In genomic region chr4:119483051-119483450, GRCm38 (mm10) we compare ENCODE assay signal across 15 mouse cellular contexts. TPM values are rescaled to one million over a fixed set of nuclear protein-coding genes. Genes with fewer than 3 reads are reported as not detected.
DNase-seq lines count a peak whose midpoint lies in the region; ATAC-seq and TF ChIP-seq lines count a peak whose summit lies in the region.
"Had no signal": no experiment of that assay in that cellular context is flagged by ENCODE, and none has a peak within 500 bp of the region (broad histone marks: within the 10 kb centered on the region; RNA-seq: fewer than 3 reads in every experiment).

No protein-coding gene starts in this region.

- no peak overlapping the region for H3K27ac ChIP-seq in heart, embryonic 12.5 days (ENCODE audit: poor library complexity, severe bottlenecking)
- H3K27ac ChIP-seq in heart, postnatal 0 days (ENCODE audit: low read depth) = no peak overlapping the region
- H3K27ac ChIP-seq in hindbrain, embryonic 13.5 days = no peak overlapping the region
- H3K27ac ChIP-seq: forebrain, embryonic 12.5 days had no signal

- TF ChIP-seq EP300 in heart, postnatal 0 days (IDR thresholded peaks at IDR 0.05; ENCODE audit: low read depth) = no peak

- DNase-seq in heart, adult 11 months = peak; percentile 90
- DNase-seq in testis, postnatal 10 days (ENCODE audit: low spot score) = peak; percentile 72
- DNase-seq in testis, postnatal 14 days (ENCODE audit: low spot score) = no peak
- peak; percentile 7 for DNase-seq in heart, postnatal 0 days (ENCODE audit: low spot score)
- peak; percentile 53 for DNase-seq in thymus, postnatal 4 days
- no peak for DNase-seq in frontal cortex, postnatal 14 days (ENCODE audit: low spot score in 2 of 2)
- DNase-seq: kidney, adult 11 months; right cerebral cortex, postnatal 4 days had no signal

- no peaks in the 10 kb centered on the region for H3K36me3 ChIP-seq in heart, embryonic 12.5 days
- no peaks in the 10 kb centered on the region for H3K36me3 ChIP-seq in heart, postnatal 0 days (replicated peaks; ENCODE audit: control insufficient read depth, insufficient read depth, low read length)
- no peaks in the 10 kb centered on the region for H3K36me3 ChIP-seq in hindbrain, embryonic 13.5 days
- H3K36me3 ChIP-seq: forebrain, embryonic 12.5 days had no signal

- no peaks in the 10 kb centered on the region for H3K9me3 ChIP-seq in heart, embryonic 12.5 days (replicated peaks)
- no peaks in the 10 kb centered on the region for H3K9me3 ChIP-seq in heart, postnatal 0 days (replicated peaks; ENCODE audit: control insufficient read depth, low read length)
- no peaks in the 10 kb centered on the region for H3K9me3 ChIP-seq in hindbrain, embryonic 13.5 days
- H3K9me3 ChIP-seq: forebrain, embryonic 12.5 days had no signal

- 0 out of 2 replicates have a peak, but pooled peaks cover 5% of the 10 kb centered on the region for H3K4me1 ChIP-seq in heart, embryonic 12.5 days (replicated peaks)
- no peaks in the 10 kb centered on the region for H3K4me1 ChIP-seq in heart, postnatal 0 days (ENCODE audit: control insufficient read depth, insufficient read depth)
- H3K4me1 ChIP-seq in hindbrain, embryonic 13.5 days (replicated peaks) = no peaks in the 10 kb centered on the region
- H3K4me1 ChIP-seq: forebrain, embryonic 12.5 days; megakaryocyte, embryonic 14.5 days had no signal

- WGBS in heart, embryonic 12.5 days = 48% methylated on average over 9 of the region's 9 CpGs
- WGBS in heart, postnatal 0 days = 50% methylated on average over 9 of the region's 9 CpGs
- WGBS in hindbrain, embryonic 13.5 days = 58% methylated on average over 9 of the region's 9 CpGs

- no peak overlapping the region for H3K9ac ChIP-seq in heart, embryonic 12.5 days
- H3K9ac ChIP-seq in heart, postnatal 0 days (replicated peaks; ENCODE audit: low read depth, low read length) = no peak overlapping the region
- no peak overlapping the region for H3K9ac ChIP-seq in hindbrain, embryonic 13.5 days
- H3K9ac ChIP-seq: forebrain, embryonic 12.5 days had no signal

- no peak overlapping the region for H3K4me3 ChIP-seq in heart, embryonic 12.5 days
- H3K4me3 ChIP-seq in heart, postnatal 0 days (ENCODE audit: low read depth, low read length) = no peak overlapping the region
- H3K4me3 ChIP-seq in hindbrain, embryonic 13.5 days = no peak overlapping the region
- H3K4me3 ChIP-seq: forebrain, embryonic 12.5 days; megakaryocyte, embryonic 14.5 days had no signal

- no peak for ATAC-seq in heart, embryonic 12.5 days (ENCODE audit: insufficient number of reproducible peaks, low FRiP score)
- ATAC-seq in heart, postnatal 0 days (ENCODE audit: insufficient read depth, low read depth) = peak; percentile 68
- no peak for ATAC-seq in hindbrain, embryonic 13.5 days (ENCODE audit: low FRiP score)
- ATAC-seq: Patski had no signal

- H3K4me2 ChIP-seq in heart, embryonic 12.5 days = no peak overlapping the region
- H3K4me2 ChIP-seq in heart, postnatal 0 days (ENCODE audit: low read depth, low read length) = no peak overlapping the region
- H3K4me2 ChIP-seq in hindbrain, embryonic 13.5 days = no peak overlapping the region
- H3K4me2 ChIP-seq: forebrain, embryonic 12.5 days had no signal

- 0 out of 2 replicates have a peak, but pooled peaks cover 5% of the 10 kb centered on the region for H3K27me3 ChIP-seq in heart, embryonic 12.5 days (replicated peaks)
- H3K27me3 ChIP-seq in heart, postnatal 0 days (ENCODE audit: control insufficient read depth, insufficient read depth, low read length) = no peaks in the 10 kb centered on the region
- 0 out of 2 replicates have a peak, but pooled peaks cover 2% of the 10 kb centered on the region for H3K27me3 ChIP-seq in hindbrain, embryonic 13.5 days
- H3K27me3 ChIP-seq: forebrain, embryonic 12.5 days; Patski had no signal

- peak; percentile 40 for TF ChIP-seq CTCF in heart, postnatal 0 days (IDR thresholded peaks at IDR 0.05; ENCODE audit: low read depth)

RNA-seq across cellular contexts. Expression of gene Rimkla, which starts 9.4 kb away (rescaled TPM):
- polyA plus RNA-seq in heart, embryonic 12.5 days (2016; fragmentation: Nextera tagmentation; extraction: Ambion mirVana) = 6.1 and 6.5 TPM in 2 replicates
- 5.7 and 6.4 TPM in 2 replicates for total RNA-seq in heart, postnatal 0 days (2014; rRNA removed; ENCODE audit: low replicate concordance)
- polyA plus RNA-seq in heart, postnatal 0 days (2015; fragmentation: Nextera tagmentation; extraction: Ambion mirVana) = 2.8 and 3.0 TPM in 2 replicates
- 19.9 and 21.0 TPM in 2 replicates for polyA plus RNA-seq in hindbrain, embryonic 13.5 days (2015; fragmentation: Nextera tagmentation; extraction: Ambion mirVana)
- total RNA-seq: liver, adult 2 months had no signal
- polyA plus RNA-seq: C2C12; liver, adult 2 months had no signal

RNA-seq across cellular contexts. Expression of gene Foxj3, which starts 53.8 kb away (rescaled TPM):
- polyA plus RNA-seq in heart, embryonic 12.5 days (2016; fragmentation: Nextera tagmentation; extraction: Ambion mirVana) = 28.4 and 29.9 TPM in 2 replicates
- total RNA-seq in heart, postnatal 0 days (2014; rRNA removed; ENCODE audit: low replicate concordance) = 16.6 and 52.4 TPM in 2 replicates
- polyA plus RNA-seq in heart, postnatal 0 days (2015; fragmentation: Nextera tagmentation; extraction: Ambion mirVana) = 9.8 and 10.7 TPM in 2 replicates
- 25.4 and 26.7 TPM in 2 replicates for polyA plus RNA-seq in hindbrain, embryonic 13.5 days (2015; fragmentation: Nextera tagmentation; extraction: Ambion mirVana)

RNA-seq across cellular contexts. Expression of gene Frg2f1, which starts 56.3 kb away (rescaled TPM):
- 4.5 and 5.1 TPM in 2 replicates for polyA plus RNA-seq in heart, embryonic 12.5 days (2016; fragmentation: Nextera tagmentation; extraction: Ambion mirVana)
- total RNA-seq in heart, postnatal 0 days (2014; rRNA removed; ENCODE audit: low replicate concordance) = 3.6 and 6.7 TPM in 2 replicates
- polyA plus RNA-seq in heart, postnatal 0 days (2015; fragmentation: Nextera tagmentation; extraction: Ambion mirVana) = 4.7 and 6.5 TPM in 2 replicates
- polyA plus RNA-seq in hindbrain, embryonic 13.5 days (2015; fragmentation: Nextera tagmentation; extraction: Ambion mirVana) = 5.5 and 8.0 TPM in 2 replicates

Comparison
In these comparisons a context has a peak if more than half of its experiments do, and no peak if none do; other contexts are left out.
1. DNase-seq: peak in heart, adult 11 months (single experiment), testis, postnatal 10 days (single experiment), heart, postnatal 0 days (single experiment) and thymus, postnatal 4 days (single experiment); none in testis, postnatal 14 days (single experiment) and frontal cortex, postnatal 14 days (0 of 2).